Mouse (Mus musculus) frontal cortex, adult 2 months (tissue): ENCODE results near the gene Slc33a1. TPM values are rescaled to one million over a fixed set of nuclear protein-coding genes. Genes with fewer than 3 reads are reported as not detected.

Experiments
- DNase-seq, 2 experiments: peaks; one replicate each; pipeline ENCODE4 v3.0.0; 2022; ENCODE audit warnings: low spot score in 1 of 2; ENCODE audit errors: extremely low spot score in 1 of 2
- polyA plus RNA-seq: library from polyadenylated mRNA; depleted of rRNA; stranded (reverse); fragments of >200 nt; gene quantifications from 2 replicates; pipeline ENCODE4 v1.2.3, GENCODE M21; 2012; rRNA removed

The Slc33a1 gene
- polyA plus RNA-seq, 1 experiment, result 18.8 TPM

- DNase-seq, result peak; percentile 27 to 89
Observed at GRCm38 (mm10) chr3:63898581-63899308, 65.8 kb downstream of the Slc33a1 start.

DNA sequence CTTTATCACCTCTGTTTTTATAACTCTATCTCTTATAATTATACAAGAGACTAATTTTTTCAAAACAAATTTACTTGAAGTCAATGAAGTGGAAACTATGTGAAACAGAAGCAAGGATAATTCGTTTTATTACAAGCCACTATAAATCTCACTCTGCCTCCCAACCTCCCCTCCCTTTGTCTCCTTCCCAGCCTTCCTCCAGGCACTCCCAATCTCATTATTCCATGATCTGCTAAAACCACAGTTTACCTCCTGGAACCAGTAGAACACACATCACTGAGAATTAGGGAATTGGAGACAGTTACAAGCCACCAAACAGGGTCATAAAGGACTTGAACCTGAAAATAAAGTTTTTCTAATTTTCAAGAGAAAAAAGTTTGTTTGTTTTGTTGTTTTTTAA is 67.4 kb downstream of the Slc33a1 start:
- DNase-seq, result no peak

DNA sequence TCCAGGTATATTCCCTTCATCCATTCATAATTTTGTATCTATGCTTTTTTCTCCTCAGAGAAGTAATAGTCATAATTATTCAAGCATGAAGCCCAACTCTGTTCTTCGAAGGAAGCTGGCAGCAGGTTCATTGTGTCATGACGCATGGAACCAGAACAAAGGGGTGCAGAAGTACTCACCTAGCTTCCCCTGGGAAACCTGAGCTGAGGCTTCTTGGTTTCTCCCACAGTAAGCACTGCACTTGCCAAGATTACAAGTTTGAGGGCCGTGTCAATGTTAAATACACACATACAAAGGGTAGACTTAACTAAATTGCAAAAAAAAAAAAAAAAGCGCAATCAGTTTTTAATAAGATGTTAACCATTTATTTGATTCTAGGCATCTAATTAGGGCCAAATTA is 68.3 kb downstream of the Slc33a1 start:
- no peak for DNase-seq

GRCm38 (mm10) chr3:63895786-63896185 is 68.8 kb downstream of the Slc33a1 start:
- DNase-seq, result no peak

DNA sequence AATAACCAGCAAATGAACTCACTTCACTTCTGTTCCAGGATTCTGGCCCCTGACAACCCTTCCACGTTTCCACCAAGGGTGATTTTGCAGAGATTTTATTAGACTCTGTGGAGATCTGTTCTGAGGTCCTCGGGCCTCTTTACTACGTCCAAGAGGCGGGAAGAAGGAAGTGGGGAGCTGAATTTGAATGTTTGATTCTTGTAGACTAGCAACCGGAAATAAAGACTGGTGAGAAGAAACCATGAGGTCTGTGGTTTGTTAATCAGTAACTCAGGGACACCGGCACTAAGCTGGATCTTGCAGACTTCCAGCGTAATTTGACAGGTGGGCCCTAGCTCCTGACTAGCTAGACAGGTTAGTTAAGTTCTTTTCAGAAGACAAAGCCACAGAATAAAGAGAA is 70.9 kb downstream of the Slc33a1 start:
- DNase-seq, result no peak

GRCm38 (mm10) chr3:63892154-63892553 is 72.4 kb downstream of the Slc33a1 start:
- peak in 1 of 2 experiments; percentile 17 for DNase-seq

Other genes starting within 250 kb of the Slc33a1 start
- gene Plch1, start 65.3 kb downstream of the Slc33a1 start, polyA plus RNA-seq, result 4.9 and 5.7 TPM in 2 replicates
- 9.6 and 11.3 TPM in 2 replicates for gene E130311K13Rik, start 35.3 kb downstream of the Slc33a1 start, polyA plus RNA-seq
- gene Gmps, start 11.3 kb upstream of the Slc33a1 start, polyA plus RNA-seq, result 17.1 and 19.3 TPM in 2 replicates
- 0.92 and 0.94 TPM in 2 replicates for gene Vmn2r1, start 116.8 kb upstream of the Slc33a1 start, polyA plus RNA-seq
- 0.04 and 0.06 TPM in 2 replicates for gene Vmn2r2, start 177.2 kb upstream of the Slc33a1 start, polyA plus RNA-seq